Mouse (Mus musculus): ENCODE measurements around the gene Trpc6. TPM values are rescaled to one million over a fixed set of nuclear protein-coding genes. Genes with fewer than 3 reads are reported as not detected.

Trpc6 gene
- total and polyA plus RNA-seq, 3 experiments: 0.06 to 0.58 TPM; not detected in 1

- TF ChIP-seq RAD21 (IDR thresholded peaks at IDR 0.05; ENCODE audit: low read depth, low read length) (peak; percentile 33), MXI1 (IDR thresholded peaks at IDR 0.05; ENCODE audit: low read depth, low read length) (no peak), ZMIZ1 (IDR thresholded peaks at IDR 0.05; ENCODE audit: low read depth, low read length) (no peak), ZC3H11A (IDR thresholded peaks at IDR 0.05; ENCODE audit: low read depth, low read length) (peak; percentile 30; the same call in 1 of the 2 replicates), SMC3 (IDR thresholded peaks at IDR 0.05; ENCODE audit: low read depth, low read length) (peak; percentile 61), CTCF (IDR thresholded peaks at IDR 0.05 in 2 of 3, conservative IDR thresholded peaks at IDR 0.05 in 1 of 3; ENCODE audit: control insufficient read depth in 1 of 3, insufficient read depth in 1 of 3, low read depth in 2 of 3, low read length in 3 of 3, poor library complexity in 1 of 3, severe bottlenecking in 1 of 3) (peak; percentile 19 to 53 (median 43); a peak in 4 of 6 replicates)
- no peak overlapping the region for H3K4me3 ChIP-seq (ENCODE audit: control insufficient read depth in 1 of 2, insufficient read depth in 1 of 2, low read depth in 2 of 2, low read length in 2 of 2)
- no peaks in the 10 kb centered on the region for H3K9me3 ChIP-seq (replicated peaks; ENCODE audit: insufficient read depth, low read length)
- no peak overlapping the region for H3K27ac ChIP-seq (ENCODE audit: control insufficient read depth, low read depth, low read length)
- no peaks in the 10 kb centered on the region for H3K27me3 ChIP-seq (ENCODE audit: control insufficient read depth in 1 of 2, insufficient read depth in 2 of 2, low read length in 2 of 2)
- peak; percentile 45 for DNase-seq (ENCODE audit: low read depth, low spot score)
- H3K36me3 ChIP-seq (ENCODE audit: control insufficient read depth in 1 of 2, insufficient read depth in 2 of 2, low read length in 2 of 2): no peaks in the 10 kb centered on the region
- H3K79me2 ChIP-seq (ENCODE audit: control insufficient read depth, insufficient read depth, low read length, poor library complexity): no peaks in the 10 kb centered on the region
- H3K9ac ChIP-seq (ENCODE audit: control insufficient read depth, low read depth, low read length, poor library complexity, severe bottlenecking): no peak overlapping the region
- H3K4me1 ChIP-seq (ENCODE audit: control insufficient read depth in 1 of 2, insufficient read depth in 2 of 2, low read length in 2 of 2): no peaks in the 10 kb centered on the region
Measured at GRCm38 (mm10) chr9:8719017-8719416, 175.1 kb downstream of the Trpc6 start.

GRCm38 (mm10) chr9:8729056-8729455 lies 185.1 kb downstream of the Trpc6 start:
- DNase-seq (ENCODE audit: low read depth, low spot score): no peak
- TF ChIP-seq NRF1 (IDR thresholded peaks at IDR 0.05; ENCODE audit: insufficient read depth, low read depth, low read length, poor library complexity, severe bottlenecking) (no peak), E2F4 (IDR thresholded peaks at IDR 0.05; ENCODE audit: borderline replicate concordance, low read depth, low read length) (no peak), POLR2AphosphoS2 (IDR thresholded peaks at IDR 0.05; ENCODE audit: low read length) (no peak), SMC3 (IDR thresholded peaks at IDR 0.05; ENCODE audit: low read depth, low read length) (no peak), TCF12 (IDR thresholded peaks at IDR 0.05; ENCODE audit: low read depth, low read length) (no peak), CHD2 (IDR thresholded peaks at IDR 0.05; ENCODE audit: low read length) (no peak), ELF1 (IDR thresholded peaks at IDR 0.05; ENCODE audit: low read depth, low read length) (no peak), TBP (IDR thresholded peaks at IDR 0.05; ENCODE audit: low read depth, low read length) (no peak), CTCF (IDR thresholded peaks at IDR 0.05 in 2 of 3, conservative IDR thresholded peaks at IDR 0.05 in 1 of 3; ENCODE audit: control insufficient read depth in 1 of 3, insufficient read depth in 1 of 3, low read depth in 2 of 3, low read length in 3 of 3, poor library complexity in 1 of 3, severe bottlenecking in 1 of 3) (no peak)
- H3K27ac ChIP-seq (ENCODE audit: control insufficient read depth, low read depth, low read length): no peak overlapping the region

More at GRCm38 (mm10) chr9:8729056-8729455, 185.1 kb downstream of the Trpc6 start:
- H3K4me3 ChIP-seq (ENCODE audit: control insufficient read depth in 1 of 2, insufficient read depth in 1 of 2, low read depth in 2 of 2, low read length in 2 of 2): no peak overlapping the region
- H3K36me3 ChIP-seq (ENCODE audit: control insufficient read depth in 1 of 2, insufficient read depth in 2 of 2, low read length in 2 of 2): no peaks in the 10 kb centered on the region
- H3K79me2 ChIP-seq (ENCODE audit: control insufficient read depth, insufficient read depth, low read length, poor library complexity): no peaks in the 10 kb centered on the region
- no peaks in the 10 kb centered on the region for H3K4me1 ChIP-seq (ENCODE audit: control insufficient read depth in 1 of 2, insufficient read depth in 2 of 2, low read length in 2 of 2)
- no peaks in the 10 kb centered on the region for H3K9me3 ChIP-seq (replicated peaks; ENCODE audit: insufficient read depth, low read length)
- H3K9ac ChIP-seq (ENCODE audit: control insufficient read depth, low read depth, low read length, poor library complexity, severe bottlenecking): no peak overlapping the region
- H3K27me3 ChIP-seq (ENCODE audit: control insufficient read depth in 1 of 2, insufficient read depth in 2 of 2, low read length in 2 of 2): no peaks in the 10 kb centered on the region; a peak in 1 of 4 replicates
